Mouse (Mus musculus) testis, postnatal 10 days (tissue): ENCODE data around the gene Cd244a.

ENCODE experiments used
- DNase-seq: peaks from one replicate; pipeline ENCODE4 v3.0.0; 2021; ENCODE audit warnings: low spot score

Cd244a gene

GRCm38 (mm10) chr1:171652734-171653133, 93.7 kb downstream of the Cd244a start, which contains the start of gene Slamf7:
Gene Slamf7, minus strand, starts transcription at chr1:171653035.
- no peak for DNase-seq

- DNase-seq: no peak
Observed at GRCm38 (mm10) chr1:171658561-171658991, 99.6 kb downstream of the Cd244a start.
